Mouse (Mus musculus): Measurements from ENCODE around the gene Apold1.

The Apold1 gene

DNA sequence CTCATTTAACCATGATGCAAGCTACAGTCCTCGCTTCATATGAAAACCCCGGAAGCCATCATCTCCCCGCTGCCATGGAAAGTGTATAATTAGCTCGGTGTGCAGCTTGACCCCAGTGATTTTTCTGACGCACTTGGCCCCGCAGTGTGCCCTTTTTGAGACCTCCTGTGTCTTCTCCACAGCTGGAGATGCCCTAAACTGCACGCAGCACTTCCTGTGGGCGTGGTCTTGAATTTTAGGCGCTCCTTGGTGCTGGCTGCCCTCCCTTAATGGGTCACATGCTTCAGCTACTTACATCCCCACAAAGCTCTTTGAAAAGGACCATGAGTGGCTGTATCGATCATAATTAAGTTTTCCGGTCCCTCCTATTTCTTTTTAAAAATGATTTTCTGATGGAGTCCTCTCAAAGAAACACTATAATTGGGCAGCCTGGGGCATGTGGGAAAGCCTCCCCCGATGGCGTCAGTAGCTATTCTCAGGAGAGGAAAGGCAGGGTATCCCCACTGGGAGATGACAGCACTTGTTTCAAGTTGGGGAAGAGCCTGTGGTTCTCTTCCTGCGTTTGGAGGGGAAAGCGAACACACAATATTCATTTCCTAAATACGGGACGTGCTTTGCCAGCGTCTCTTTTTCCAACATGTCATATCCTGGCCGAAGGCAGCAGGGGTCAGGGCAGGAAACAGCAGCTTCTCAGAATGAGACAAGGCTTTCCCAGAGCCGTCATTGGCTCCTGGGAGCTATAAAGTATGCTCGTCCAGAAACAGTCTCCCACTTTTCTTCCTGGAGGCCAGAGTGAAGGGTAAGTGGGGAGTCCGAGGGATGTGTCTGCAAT is at the start of gene Apold1:
Gene Apold1 (plus strand): TSS at position 488 of the 832 bp plus-strand sequence.
- DNase-seq (ENCODE audit: low read depth) = no peak

DNA sequence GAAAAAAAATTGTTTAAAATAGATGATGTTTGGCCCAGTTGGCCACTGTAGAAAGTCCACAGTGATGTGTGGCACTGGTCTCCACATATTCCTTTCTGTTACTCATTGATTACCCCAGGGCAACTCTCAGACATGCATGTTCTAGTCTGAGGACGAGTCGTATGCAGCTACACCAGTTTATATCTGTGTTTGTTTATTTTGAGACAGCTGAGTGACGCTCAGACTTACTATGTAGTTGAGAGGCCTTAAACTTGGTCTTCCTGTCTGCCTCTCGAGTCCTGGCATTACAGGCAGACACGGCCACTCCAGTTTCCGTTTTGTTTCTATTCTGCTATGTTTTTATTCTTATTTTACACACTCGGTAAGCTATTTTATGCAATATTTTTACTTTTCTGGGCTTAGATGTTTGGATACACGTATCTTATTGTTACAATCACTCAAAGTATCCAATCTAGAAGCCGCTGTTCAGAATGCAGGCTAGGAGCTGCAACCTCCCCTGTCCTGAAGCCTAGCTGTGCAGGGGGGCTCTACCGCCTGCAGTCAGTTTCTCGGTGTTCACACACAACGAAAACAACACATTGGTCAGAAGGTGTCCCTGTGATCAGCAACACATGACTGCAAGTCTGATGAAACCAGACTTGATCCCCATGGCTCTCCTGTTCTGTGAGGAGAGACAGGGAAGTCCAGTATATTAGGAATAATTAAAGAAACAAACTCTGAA is 48.9 kb upstream of the Apold1 start:
- no peak for DNase-seq (ENCODE audit: low read depth)

DNA sequence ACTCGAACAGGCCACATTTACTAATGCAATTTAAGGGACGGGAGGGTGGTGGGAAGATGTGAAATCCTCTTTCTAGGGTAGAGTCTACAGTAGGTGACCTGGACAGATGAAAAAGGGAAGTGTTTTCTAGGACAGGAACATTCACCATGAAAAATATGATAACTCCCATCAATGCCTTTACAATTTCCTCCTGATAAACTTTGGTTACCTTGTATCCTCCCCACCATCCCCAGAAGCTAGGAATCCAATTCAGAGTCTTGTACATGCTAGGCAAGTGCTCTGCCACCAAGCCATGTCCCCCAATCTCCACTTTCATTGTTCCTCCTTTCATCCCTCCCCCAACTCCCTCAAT is 48.3 kb upstream of the Apold1 start:
- DNase-seq (ENCODE audit: low read depth) = no peak

DNA sequence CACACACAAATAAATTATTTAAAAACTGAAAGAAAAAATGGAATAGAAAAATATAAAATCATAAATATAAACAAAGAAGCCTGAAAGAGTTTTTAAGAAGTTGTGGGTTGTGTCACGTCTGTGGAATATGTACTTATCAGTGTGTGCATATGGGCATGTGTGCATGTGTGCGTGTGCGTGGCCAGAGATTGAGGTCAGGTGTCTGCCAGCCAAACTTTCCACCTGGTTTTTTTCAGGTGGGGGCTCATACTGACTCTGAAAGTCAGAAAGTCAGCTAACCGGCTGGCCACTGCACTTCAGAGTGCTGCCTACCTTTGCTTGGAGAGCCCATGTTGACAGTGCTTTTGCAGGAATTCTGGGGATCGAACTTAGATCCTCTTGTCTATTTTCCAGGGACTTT is 47.2 kb upstream of the Apold1 start:
- DNase-seq (ENCODE audit: low read depth) = no peak

DNA sequence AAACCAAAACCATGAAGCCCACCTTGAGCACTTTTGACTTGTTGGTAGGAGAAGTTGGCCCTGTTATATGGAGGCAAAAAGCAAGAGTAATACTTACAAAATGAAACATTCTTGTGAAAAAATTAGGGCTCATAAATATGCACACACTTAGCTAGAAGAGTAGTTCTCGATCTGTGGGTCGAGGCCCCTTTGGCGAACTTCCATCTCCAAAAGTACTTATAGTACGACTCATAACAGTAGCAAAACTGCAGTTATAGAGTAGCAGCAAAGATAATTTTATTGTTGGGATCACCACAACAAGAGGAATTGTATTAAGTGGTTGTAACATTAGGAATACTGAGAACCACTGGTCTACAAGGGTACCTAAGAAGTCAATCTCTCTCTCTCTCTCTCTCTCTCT is 41.7 kb upstream of the Apold1 start:
- no peak for DNase-seq (ENCODE audit: low read depth)

DNA sequence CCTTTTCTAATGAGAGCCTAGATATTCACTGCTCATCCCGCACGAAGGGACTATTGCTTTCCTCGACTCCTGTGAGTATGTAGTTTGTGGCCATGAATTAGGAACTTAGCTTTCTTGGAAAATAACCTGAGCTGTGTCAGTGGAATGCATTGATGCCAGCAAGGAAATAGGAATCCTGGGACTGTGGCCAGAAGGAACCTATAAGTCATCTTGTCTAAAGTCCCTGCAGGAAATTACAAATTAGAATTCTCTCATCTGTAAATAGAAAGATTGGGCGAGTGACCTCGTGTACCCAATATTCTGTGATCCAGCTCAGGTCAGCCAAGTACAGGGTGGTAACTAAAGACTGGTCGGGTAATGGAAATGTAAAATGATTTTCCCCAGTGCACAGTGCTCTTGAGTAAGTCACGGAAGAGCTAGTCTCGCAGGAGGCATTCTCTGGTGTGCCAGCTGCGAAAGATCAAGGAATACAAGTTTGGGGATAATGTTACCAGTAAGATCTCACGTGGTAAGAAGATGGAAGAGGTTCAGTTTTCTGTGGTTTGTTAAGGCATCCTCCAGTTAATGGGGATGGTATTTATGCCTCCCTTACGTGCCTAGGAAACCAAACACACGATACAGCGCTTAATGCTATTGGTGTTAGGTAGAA is 37.6 kb upstream of the Apold1 start:
- DNase-seq (ENCODE audit: low read depth) = no peak

DNA sequence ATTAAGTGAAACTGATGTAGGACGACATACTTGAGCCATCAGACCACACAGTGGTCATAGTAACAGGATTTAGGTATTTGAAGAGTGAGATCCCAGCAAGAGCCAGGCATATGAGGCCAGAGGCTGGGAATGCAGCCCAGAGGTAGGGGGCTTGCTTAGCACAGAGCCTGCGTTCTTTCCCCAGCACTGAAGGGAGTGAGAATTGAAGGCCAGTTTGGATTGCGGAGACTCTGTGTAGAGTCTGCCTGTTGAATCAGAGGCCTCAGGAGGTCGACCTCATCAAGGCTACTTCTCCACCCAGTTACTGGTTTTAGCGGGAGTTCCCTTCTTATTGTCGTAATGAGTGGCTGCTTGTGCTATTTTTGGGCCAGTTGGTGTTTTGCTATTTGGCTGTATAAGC is 35.5 kb upstream of the Apold1 start:
- peak; percentile 81 for DNase-seq (ENCODE audit: low read depth)

DNA sequence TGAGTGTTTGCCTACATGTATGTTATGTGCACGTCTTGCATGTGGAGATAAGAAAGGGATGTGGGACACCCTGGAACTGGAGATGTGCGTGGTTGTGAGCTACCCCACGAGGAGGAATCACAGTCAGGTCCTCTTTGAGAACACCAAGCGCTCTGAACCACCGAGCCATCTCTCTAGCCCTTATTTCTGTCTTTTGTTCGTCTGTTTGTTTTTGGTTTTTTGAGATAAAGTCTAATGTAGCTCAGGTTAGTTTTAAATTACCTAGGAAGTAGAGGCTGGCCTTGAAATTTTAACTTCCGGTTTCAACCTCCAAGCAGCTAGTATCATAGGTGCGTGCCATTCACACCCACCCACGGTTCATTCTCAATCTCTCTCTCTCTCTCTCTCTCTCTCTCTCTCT is 34.7 kb upstream of the Apold1 start:
- DNase-seq (ENCODE audit: low read depth) = no peak

DNA sequence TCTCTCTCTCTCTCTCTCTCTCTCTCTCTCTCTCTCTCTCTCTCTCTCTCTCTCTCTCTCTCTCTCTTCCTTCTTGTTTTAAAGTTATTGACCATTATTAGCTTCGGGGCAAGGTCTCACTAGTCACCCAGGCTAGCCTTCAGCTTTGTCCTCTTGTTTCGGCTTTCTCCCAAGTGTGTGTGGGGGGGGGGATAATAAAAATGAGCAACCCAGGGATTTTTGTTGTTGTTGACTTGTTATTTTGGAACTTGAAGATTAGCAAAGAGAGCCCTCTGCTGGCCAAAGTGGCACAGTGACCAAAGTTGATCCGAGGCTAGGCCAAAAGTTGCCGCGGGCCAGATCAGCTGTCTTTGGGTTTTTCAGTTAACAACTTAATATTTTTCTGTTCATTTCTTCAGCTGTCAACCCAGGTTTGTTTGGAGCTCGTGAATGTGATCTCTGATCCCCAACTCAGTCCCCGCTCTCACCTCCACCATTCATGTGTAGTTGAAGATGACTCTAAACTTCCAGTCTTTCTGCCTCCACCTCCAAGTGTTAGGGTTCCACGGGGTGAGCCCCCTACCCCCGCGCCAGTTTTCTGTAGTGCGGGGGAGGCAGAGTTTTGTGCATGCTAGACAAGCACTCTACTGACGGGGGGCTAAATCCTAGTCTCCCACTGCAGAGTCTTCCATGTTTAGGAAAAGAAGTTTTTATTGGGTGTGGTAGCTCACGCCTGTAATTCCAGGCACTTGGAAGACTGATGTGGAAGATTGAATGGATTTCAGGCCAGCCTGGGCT is 34.0 kb upstream of the Apold1 start:
- DNase-seq (ENCODE audit: low read depth) = no peak

DNA sequence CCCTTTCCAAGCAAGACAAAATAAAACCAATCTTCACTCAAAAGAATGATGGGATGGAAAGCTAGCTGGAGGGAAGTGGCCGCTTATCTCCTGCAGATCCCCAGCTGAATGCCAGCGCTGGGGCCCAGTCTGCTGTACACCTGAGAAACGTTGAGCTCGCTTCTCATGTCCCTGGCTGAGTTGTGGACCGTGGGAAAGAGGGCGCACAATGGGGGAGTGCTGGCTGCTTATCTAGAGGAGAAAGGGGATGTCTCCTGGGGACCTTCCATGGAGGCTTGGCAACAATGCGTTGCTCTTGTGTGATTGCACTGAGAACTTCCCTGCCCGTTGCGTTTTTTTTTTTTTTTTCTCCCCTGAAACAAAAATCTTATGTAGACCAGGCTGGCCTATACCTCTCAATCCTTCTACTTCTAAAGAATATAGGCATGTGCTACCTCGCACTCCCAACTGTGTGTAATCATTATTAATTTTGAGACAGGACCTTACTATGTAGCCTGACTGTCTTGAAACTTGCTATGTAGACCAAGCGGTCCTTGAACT is 32.9 kb upstream of the Apold1 start:
- DNase-seq (ENCODE audit: low read depth) = no peak

DNA sequence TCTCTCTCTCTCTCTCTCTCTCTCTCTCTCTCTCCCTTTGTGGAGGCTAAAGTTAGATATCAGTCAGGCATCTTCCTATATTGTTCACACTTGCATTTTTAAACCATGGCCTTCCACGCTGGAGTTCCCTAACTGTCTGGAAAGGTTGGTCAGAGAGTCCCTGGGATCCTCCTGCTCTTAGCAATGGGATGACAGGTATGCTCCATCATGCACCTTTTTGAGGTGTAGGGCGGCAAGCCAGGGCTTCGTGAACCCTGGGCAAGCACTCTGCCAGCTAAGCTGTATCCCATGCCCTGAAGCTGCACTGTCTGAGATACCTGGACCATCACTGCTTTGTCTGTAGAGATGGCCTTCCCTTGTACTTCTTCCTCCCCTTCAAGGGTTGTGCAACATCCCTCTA is 32.3 kb upstream of the Apold1 start:
- no peak for DNase-seq (ENCODE audit: low read depth)

DNA sequence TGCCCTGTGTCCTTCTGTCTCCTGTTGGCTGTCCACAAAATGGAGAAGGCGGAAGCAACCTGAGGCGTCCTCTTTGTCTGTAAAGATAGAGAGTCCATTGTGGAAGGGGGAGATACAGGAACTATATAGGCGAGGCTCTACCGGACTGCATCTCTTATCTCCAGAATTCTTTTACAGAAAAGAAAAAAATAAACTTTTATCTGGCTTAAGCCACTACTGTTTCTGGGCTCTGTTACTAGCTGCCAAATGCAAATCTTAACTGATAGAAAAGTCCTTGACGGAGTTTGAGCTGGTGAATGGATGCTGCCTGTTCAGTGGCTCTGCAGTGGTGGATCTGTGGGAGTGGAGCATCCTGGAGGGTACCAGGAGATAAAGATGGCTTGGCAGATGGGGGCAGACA is 30.2 kb upstream of the Apold1 start:
- DNase-seq (ENCODE audit: low read depth) = no peak

DNA sequence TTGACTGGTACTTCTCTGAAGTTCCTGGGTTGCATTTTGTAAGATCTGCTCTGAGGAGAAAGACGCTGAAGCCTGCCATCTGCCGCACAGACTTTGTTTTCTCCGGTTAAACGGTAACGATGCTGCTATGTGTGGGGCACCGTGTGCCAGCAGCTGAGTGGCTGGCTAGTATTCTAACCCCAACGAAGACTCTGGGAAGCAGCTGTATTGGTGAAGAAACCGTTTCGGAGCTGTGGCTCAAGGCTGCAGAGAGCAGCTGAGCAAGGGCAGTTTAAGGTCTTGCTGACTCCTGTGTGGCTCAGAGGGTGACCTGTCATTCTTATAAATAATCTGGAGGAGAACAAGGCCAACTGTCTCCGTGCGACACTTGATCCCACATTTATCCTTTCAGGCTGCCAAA is 27.5 kb upstream of the Apold1 start:
- DNase-seq (ENCODE audit: low read depth) = peak; percentile 22

DNA sequence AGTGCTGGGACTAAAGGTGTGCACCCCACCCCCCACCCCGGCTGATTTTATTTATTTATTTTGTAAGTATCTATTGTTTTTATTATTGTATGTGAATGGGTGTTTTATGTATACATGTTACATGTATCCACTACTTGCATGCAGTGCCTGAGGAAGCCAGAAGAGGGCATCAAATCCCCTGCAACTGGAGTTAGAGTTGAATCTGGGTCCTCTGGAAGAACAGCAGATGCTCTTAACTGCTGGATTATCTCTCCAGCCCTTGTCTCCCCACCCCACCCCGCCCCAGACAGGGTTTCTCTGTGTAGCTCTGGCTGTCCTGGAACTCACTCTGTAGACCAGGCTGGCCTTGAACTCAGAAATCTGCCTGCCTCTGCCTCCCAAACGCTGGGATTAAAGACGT is 25.1 kb upstream of the Apold1 start:
- no peak for DNase-seq (ENCODE audit: low read depth)

DNA sequence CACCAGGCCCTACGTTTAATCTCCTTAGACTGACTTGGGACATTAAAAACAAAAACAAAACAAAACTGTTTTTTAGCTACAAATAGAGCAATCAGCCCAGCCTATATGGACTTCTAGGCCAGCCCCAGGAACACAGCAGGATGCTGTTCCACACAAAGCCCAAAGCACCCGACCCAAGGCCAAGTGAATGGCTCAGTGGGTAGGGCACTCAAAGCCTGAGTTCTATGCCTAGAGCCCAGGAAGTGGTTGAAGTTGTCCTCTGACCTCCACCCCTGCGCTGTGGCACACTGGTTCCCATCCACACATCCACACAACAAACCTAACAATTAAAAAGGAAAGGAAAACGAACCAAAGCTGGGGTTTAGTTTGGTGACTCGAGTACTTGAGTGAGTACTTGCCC is 20.2 kb upstream of the Apold1 start:
- no peak for DNase-seq (ENCODE audit: low read depth)

DNA sequence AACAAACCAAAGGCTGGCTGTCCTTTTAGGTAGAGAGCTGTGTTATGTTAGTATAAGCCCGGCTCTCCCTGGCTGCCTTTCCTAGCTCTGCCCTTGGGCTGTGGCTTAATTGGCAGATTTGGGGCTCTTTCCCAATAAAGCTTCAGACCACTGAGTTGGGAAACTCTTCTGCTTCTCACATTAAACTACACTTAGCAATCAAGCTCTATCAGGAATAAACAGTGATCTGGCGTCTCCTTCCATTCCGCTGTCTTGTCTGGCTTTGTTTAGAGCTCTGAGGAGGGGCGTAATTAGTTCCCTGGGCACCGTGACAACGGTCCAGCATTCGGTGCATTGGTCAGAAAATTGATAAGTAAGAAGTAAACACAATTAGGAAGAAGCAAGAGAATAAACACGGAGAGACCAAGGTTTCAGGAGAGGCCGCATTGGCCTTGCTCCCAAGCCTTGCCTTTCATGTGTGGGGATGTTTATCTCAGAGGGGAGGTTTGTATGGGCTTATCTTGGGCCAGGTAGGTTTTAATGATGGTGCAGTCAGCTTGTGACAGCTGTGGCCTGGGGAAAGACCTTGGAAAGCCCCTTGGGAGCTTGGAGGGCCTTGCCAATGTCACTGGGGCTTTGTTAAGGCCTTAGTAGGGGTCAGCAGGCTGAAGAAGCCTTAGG is 19.5 kb upstream of the Apold1 start:
- no peak for DNase-seq (ENCODE audit: low read depth)

DNA sequence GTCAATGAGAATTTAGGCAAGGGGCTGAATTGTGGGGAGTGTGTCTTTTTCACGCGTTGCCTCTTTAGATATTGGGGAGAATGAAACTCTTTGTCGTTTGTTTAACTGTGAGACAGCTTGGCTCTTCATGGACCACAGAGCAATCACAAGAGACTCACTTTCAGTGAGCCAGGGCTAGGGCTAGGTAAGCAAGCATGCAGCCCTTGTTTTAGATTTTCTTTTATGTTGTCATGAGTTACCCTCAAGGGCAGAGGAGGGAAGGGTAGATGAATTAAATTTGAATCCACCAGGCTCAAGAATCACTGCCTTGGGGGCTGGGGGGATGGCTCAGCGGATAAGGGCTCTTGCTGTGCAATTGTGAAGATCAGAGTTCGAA is 19.0 kb upstream of the Apold1 start:
- DNase-seq (ENCODE audit: low read depth) = no peak

DNA sequence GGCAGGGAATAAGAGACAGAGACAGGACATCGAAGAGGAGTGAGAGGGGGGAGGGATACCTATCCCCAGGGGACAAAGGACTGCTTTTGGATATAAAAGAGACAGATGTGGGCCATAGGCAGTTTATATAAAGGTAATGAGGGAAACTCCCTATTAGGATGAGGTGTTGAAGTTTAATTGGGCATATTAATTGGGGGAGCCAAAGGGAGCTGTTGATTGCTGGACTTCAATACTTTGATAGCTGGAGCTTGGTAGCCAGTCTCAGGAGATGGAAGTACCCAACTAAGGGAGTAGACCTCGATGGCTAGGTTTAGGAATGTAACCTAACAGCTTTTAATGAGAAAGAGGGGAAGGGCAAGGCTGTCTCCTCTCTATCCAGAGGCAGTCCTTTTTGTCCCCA is 17.6 kb upstream of the Apold1 start:
- no peak for DNase-seq (ENCODE audit: low read depth)

DNA sequence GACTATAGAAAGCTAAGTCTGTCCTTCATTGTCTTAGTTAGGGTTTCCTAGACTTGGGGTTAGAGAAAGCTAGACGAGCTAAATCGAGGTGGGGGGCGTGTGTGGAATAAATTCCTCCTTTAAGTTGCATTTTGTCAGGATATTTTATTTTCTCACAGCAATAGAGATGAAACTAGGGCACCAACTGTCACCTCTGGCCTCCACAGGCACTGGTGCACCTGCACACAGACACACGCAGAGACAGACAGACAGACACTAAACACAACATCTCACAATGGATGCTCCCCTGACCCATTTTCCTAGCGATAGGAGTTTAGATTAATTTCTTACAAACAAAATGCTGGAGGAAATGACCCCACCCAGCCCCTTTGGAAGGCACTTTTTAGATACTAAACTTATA is 14.8 kb upstream of the Apold1 start:
- no peak for DNase-seq (ENCODE audit: low read depth)

DNA sequence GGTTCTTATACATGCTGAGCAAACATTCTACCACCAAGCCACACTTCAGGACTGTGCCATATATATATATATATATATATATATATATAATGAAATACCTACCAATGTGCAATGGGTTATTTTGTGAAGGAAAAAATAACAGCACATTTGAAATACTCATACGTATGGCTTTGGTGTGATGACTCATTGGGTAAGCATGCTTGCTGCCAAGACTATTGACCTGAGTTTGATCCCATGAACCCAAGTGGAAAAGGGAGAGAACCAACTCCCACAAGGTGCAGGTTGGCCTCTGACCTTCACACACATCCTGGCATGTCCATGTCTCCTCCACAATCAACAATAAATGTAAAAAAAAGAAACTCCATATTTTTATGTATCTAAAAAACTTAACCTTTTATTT is 13.2 kb upstream of the Apold1 start:
- no peak for DNase-seq (ENCODE audit: low read depth)

DNA sequence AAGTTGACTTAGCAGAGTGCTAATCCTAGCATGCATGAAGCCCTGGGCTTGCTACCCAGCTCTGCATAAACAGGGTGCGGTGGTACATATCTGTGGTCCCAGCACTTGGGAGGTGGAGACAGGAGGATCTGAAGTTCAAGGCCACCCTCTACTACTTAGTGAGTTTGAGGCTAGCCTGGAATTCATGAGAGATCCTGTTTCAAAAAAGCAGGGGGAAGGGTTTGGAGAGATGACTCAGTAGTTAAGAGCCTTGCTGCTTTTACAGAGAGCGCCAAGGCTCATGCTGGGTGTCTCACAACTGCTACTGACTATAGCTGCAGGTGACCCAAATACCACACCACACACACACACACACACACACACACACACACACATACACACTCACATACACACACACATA is 12.0 kb upstream of the Apold1 start:
- DNase-seq (ENCODE audit: low read depth) = no peak

DNA sequence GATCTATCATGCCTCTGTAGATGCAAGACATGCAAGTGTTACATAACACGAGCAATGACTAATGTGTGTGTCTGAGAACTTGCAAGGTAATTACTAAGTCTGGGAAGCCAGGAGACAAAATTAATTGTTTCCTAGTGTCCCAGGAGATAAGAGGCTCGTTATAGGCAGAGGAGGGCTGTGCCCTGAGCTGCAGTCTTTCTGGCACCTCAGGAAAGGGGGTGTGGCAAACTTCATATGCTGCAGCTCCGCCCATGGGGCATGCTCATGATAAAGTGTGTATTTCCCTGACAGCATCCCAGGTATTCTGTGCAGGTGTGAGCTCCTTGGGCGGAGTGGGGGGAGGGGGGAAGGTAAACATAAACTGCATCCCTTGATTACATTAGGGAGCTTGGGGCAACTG is 9.4 kb upstream of the Apold1 start:
- DNase-seq (ENCODE audit: low read depth) = no peak

Data from fibroblast of lung, adult 2 months (primary cell).